Mouse (Mus musculus) midbrain, embryonic 10.5 days (tissue): ENCODE data around the gene Snrpd3. TPM values are rescaled to one million over a fixed set of nuclear protein-coding genes. Genes with fewer than 3 reads are reported as not detected.
"Not testable (repeated sequence)": the region's sequence is repeated elsewhere in the genome, so short reads cannot be mapped to it uniquely, and the experiment has no call there.

Experiments used
- DNase-seq: peaks from one replicate; pipeline ENCODE4 v3.0.0-alpha.2; 2017; ENCODE audit warnings: low spot score
- H3K27ac ChIP-seq: fragments of 300-500 bp; sonication (generic); replicated peaks from 2 replicates; pipeline ENCODE4 v1.5.1; 2016; ENCODE audit warnings: mild to moderate bottlenecking
- H3K27me3 ChIP-seq: fragments of 300-500 bp; sonication (generic); 2 replicates; pipeline ENCODE4 v1.6.1; 2016; ENCODE audit warnings: low read depth, mild to moderate bottlenecking; ENCODE audit not compliant: poor library complexity, severe bottlenecking
- H3K36me3 ChIP-seq: fragments of 300-500 bp; sonication (generic); 2 replicates; pipeline ENCODE4 v1.6.1; 2016; ENCODE audit warnings: mild to moderate bottlenecking, moderate library complexity
- H3K4me1 ChIP-seq: fragments of 300-500 bp; sonication (generic); 2 replicates; pipeline ENCODE4 v1.6.1; 2016
- H3K4me3 ChIP-seq: fragments of 300-500 bp; sonication (generic); 2 replicates; pipeline ENCODE4 v1.5.1; 2016; ENCODE audit warnings: mild to moderate bottlenecking, moderate library complexity
- H3K9me3 ChIP-seq: fragments of 300-500 bp; sonication (generic); replicated peaks from 2 replicates; pipeline ENCODE4 v1.6.1; 2016; ENCODE audit warnings: mild to moderate bottlenecking
- whole genome bisulfite sequencing: fragments of 180-500 bp; shearing (Covaris S2); methylation state at CpG from one replicate; pipeline ENCODE4 v1.1.7; 2016; 5-methylcytosine and 5-hydroxymethylcytosine counted together
- polyA plus RNA-seq: library from polyadenylated mRNA; unstranded; fragments of >200 nt; fragmentation: Nextera tagmentation; extraction: Ambion mirVana; gene quantifications from 2 replicates; pipeline ENCODE4 v1.2.1, GENCODE M21; 2016

The Snrpd3 gene
- polyA plus RNA-seq, 1 experiment from 2014 or later: 271 TPM

DNA sequence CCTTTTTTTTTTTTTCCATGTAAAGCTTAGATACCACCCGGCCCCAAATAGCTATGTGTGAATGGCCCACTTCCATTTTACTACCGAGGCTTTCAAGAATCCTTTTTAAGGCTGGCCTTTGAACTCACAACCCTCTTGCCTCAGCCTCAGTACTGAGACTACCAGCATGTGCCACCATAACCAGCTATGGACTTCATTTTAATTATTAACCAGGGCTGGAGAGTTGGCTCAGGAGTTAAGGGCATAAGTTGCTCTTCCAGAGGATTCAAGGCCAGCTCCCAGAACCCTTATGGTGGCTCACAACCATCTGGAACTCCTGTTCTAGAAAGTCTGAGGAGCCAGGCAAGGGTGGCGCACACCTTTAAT is 12.2 kb upstream of the Snrpd3 start:
- Histone ChIP-seq H3K27me3 (no peaks in the 10 kb centered on the region), H3K4me1 (no peaks in the 10 kb centered on the region), H3K4me3 (no peak overlapping the region), H3K36me3 (peaks cover 34% of the 10 kb centered on the region), H3K27ac (no peak overlapping the region), H3K9me3 (no peaks in the 10 kb centered on the region)
- 86% methylated on average over 3 of the region's 3 CpGs for WGBS
- no peak for DNase-seq

DNA sequence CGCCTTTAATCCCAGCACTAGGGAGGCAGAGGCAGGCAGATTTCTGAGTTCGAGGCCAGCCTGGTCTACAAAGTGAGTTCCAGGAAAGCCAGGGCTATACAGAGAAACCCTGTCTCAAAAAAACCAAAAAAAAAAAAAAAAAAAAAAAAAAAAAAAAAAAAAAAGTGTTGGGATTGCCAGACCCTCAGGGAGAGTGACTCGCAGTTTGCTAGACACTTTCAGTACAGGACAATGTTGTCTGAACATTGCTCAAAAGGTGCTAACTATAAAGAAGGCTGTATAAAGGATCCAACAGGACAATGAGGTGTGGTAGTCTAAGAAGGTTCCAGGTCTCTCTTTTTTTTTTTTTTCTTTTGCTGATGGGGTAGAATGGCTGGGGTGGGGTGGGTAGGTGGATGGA is 11.4 kb upstream of the Snrpd3 start:
- H3K27ac ChIP-seq, H3K9me3 ChIP-seq, H3K4me1 ChIP-seq, H3K27me3 ChIP-seq, DNase-seq, H3K4me3 ChIP-seq: not testable (repeated sequence)
- H3K36me3 ChIP-seq: peaks cover 42% of the 10 kb centered on the region
- WGBS: 92% methylated on average over 3 of the region's 3 CpGs

DNA sequence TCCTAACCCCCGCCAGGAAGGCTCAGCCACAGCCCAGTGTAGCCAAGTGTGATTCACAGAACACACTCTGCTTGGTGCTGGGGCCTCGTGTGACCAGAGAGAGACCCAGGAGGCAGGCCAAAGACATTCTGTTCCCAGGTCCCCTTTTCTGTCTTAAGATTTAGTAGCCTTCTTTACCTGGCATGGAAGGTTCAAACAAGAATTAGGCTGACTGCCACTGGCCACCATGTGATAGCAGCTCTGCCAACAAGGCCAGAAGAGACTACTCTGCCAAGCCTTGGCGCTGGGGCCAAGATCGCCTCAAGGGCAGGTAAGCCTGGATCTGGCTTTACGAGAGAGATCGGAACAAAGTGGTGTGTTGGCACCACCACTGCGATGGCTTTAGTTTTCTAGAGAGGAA is 6.9 kb upstream of the Snrpd3 start:
- H3K27me3 ChIP-seq: no peaks in the 10 kb centered on the region
- H3K9me3 ChIP-seq: no peaks in the 10 kb centered on the region
- H3K4me3 ChIP-seq: no peak overlapping the region
- H3K27ac ChIP-seq: no peak overlapping the region
- WGBS: 92% methylated on average over 7 of the region's 7 CpGs
- DNase-seq: no peak
- H3K4me1 ChIP-seq: peaks cover 2% of the 10 kb centered on the region
- peaks cover 58% of the 10 kb centered on the region for H3K36me3 ChIP-seq

DNA sequence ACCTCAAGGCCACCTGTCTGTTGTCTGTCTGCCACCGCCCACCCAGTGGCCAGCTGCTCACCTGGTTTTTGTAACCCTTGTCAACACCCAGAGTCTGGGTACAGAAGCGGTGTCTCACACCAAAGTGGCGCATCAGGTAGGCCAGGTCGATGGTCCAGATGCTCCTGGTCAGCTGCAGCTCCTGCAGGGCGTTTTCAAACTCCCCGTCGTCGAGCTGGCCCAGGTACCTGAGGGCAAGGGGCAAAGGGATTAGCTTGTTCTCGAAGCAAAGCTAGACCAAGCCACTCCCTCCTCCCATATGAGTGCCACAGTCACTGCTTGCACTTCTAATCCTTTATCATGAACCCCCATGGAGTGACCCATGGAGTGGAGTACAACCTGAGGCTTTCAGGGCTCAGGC is 6.3 kb upstream of the Snrpd3 start:
- Histone ChIP-seq H3K9me3 (no peaks in the 10 kb centered on the region), H3K4me1 (peaks cover 8% of the 10 kb centered on the region), H3K27ac (no peak overlapping the region), H3K4me3 (no peak overlapping the region), H3K36me3 (peaks cover 58% of the 10 kb centered on the region), H3K27me3 (no peaks in the 10 kb centered on the region)
- 86% methylated on average over 9 of the region's 9 CpGs for WGBS
- no peak for DNase-seq

DNA sequence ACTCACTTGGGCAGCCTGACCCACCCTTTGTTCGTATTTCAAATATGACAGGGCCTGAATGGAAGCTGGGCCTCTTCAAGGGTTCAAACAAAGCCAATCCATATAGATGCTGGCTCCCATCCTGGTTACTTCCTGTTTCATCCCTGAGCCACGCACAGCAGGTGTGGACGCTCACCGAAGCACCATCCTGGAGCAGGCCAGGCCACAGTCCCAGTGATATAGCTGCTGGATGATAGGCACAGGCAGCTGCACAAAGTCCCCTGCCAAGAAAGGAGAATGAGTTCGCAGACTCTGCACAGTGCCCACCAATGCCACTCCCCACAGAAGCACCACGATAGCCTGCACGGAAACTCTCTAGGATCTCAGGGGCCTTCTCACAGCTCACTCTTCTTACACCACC is 5.5 kb upstream of the Snrpd3 start:
- Histone ChIP-seq H3K4me3 (no peak overlapping the region), H3K27ac (no peak overlapping the region), H3K36me3 (peaks cover 56% of the 10 kb centered on the region), H3K4me1 (peaks cover 16% of the 10 kb centered on the region), H3K27me3 (no peaks in the 10 kb centered on the region), H3K9me3 (no peaks in the 10 kb centered on the region)
- WGBS: 95% methylated on average over 7 of the region's 7 CpGs
- no peak for DNase-seq

DNA sequence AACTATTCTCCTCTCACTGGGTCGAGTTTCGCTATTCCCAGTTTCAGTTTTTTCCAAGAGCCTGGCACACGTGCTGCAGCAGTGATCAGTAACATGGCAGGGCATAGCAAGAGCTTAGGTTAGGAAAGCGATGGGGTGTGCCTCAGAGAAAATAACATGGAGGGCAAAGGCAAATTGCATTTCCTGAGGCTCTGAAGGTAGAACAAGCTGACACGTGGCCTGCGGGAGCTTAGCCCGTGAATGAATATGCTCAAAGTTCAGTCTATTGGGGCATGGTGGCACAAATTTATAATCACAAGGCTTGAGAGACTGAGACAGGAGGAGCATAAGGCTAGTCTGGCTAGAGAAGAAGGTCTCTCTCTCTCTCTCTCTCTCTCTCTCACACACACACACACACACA is 4.6 kb upstream of the Snrpd3 start:
- H3K27ac ChIP-seq: no peak overlapping the region
- no peaks in the 10 kb centered on the region for H3K27me3 ChIP-seq
- no peaks in the 10 kb centered on the region for H3K9me3 ChIP-seq
- peaks cover 47% of the 10 kb centered on the region for H3K36me3 ChIP-seq
- H3K4me1 ChIP-seq: peaks cover 19% of the 10 kb centered on the region
- no peak for DNase-seq
- 92% methylated on average over 7 of the region's 7 CpGs for WGBS
- H3K4me3 ChIP-seq: no peak overlapping the region

DNA sequence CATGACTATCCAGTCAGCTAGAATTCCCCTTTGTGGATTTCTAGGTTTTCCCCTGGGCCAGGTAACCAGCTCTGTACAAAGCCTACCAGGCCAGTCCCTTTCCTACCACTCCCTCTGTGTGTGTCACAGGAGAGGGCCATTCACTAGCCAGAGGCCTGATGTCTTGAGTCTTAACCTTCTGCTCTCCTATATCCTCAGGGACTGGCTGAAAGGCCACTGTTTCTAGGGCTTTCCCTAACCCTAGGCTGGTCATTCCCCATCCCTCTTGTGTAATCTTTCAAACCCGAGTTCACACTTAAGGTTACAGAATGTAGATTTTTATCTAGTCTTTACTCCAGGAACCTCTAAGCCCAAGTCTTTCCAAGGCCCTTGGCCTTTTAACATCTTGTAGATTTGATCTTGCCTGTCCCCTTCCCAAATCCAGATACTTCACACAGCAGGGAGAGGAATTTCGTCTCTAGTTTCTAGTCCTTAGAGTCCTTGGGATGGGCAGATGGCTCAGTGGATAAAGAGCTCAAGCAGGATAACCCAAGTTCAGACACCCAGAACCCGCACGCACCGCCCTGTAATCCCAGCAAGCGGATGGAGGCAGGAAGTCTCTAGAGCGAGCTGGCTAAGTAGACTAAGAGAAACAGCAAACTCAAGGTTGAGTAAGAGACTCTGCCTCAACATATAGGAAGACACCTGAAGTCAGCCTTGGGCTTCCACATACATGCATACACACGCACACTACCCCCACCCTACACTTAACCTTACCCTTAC is 3.9 kb upstream of the Snrpd3 start:
- no peak overlapping the region for H3K27ac ChIP-seq
- peaks cover 40% of the 10 kb centered on the region for H3K36me3 ChIP-seq
- no peaks in the 10 kb centered on the region for H3K27me3 ChIP-seq
- H3K4me3 ChIP-seq: no peak overlapping the region
- H3K4me1 ChIP-seq: peaks cover 20% of the 10 kb centered on the region
- DNase-seq: no peak
- 92% methylated on average over 8 of the region's 8 CpGs for WGBS
- H3K9me3 ChIP-seq: no peaks in the 10 kb centered on the region

DNA sequence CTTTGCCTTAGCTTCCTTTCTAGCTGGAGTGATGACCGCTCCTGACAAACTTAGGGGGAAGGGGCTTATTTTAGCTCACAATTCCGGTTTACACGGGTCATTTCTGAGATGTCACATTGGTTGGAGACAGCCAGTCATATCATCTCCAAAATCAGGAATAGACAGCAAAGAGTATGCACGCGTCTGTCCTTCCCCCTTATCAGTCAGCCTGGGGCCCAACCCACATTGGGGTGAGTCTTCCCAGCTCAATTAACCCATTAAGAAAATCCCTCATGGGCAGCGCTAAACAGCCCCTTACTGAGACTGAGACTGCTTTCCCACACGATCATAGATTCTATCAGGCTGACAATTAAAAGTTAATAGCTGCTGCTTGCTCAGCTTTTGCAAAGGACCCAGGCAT is 3.0 kb upstream of the Snrpd3 start:
- Histone ChIP-seq H3K27me3 (no peaks in the 10 kb centered on the region), H3K36me3 (peaks cover 35% of the 10 kb centered on the region), H3K9me3 (no peaks in the 10 kb centered on the region), H3K27ac (no peak overlapping the region), H3K4me1 (peaks cover 28% of the 10 kb centered on the region), H3K4me3 (no peak overlapping the region)
- 86% methylated on average over 7 of the region's 7 CpGs for WGBS
- no peak for DNase-seq

DNA sequence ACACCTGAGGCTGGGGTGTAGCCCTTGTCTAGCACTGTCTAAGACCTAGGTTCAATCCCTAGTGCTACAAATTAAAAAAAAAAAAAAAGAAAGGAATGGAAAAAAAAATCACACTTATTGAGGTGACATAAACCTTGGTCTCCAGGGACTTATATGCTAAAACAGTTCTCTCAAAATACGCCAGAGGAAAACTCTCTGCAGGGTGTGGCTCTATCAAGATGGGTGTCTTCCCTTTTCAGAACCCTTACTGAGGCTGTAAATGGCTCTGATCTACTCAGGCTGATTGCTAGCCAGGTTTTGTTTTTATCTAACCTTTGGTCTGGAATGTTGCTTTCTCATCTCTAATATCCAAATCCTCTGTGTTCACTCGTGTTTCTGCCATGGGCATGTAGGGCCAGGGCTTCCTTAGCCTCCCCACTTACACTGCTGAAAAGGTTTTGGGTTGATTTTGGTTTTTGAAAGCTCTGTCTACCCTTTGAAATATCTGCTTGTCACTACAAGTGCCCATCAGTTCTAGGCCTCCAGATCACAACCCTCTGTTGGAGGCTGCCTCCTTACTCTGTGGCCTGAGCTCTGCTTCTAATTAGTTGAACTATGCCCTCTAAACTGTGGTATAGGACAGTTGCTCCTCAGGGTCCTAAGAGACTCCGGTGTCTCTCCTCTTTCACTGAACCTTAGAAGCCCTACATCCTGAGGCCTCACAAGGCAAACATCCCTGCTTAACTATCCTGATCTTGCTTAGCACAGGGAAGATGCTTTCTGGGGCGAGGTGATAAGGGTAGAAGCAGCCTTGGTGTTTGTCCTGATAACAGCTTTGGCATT is 1.9 kb upstream of the Snrpd3 start:
- H3K27ac ChIP-seq: no peak overlapping the region
- no peaks in the 10 kb centered on the region for H3K27me3 ChIP-seq
- peaks cover 32% of the 10 kb centered on the region for H3K4me1 ChIP-seq
- peaks cover 35% of the 10 kb centered on the region for H3K36me3 ChIP-seq
- 78% methylated on average over 4 of the region's 4 CpGs for WGBS
- no peaks in the 10 kb centered on the region for H3K9me3 ChIP-seq
- no peak for DNase-seq
- peak overlapping the region; percentile 90 for H3K4me3 ChIP-seq

DNA sequence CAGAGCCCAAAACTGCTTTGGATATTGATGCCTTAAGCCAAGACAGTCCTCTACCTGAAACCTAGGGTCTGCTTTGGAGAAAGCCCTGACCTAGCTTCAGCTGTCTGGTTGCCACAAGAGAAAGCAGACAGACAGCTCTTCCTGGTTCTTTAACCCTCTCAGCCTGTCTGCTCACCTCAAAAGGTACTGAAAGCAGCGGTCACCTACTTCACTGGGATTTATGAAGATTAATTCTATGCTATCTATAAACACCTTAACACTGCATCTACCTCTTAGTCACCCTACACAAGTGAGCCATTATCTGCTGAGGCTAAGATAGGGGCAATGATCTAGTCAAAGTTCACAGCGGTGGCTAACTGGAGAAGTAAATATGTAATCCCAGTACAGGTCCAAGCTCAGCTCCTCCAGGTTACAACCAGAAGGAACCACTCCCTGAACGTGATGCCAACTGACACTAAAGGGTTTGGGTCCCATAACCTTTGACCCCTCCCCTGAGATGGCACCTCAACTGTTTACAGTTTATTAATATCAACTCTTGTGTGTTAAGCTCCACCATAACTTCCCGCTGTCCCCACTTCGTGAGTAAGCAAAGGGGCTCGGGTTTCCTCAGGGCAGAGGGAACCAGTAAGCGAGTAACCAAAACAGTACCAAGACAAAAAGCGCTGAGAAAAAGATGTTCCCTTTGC is 1.2 kb upstream of the Snrpd3 start:
- 30% methylated on average over 8 of the region's 8 CpGs for WGBS
- Histone ChIP-seq H3K4me3 (peak overlapping the region; percentile 90), H3K27ac (peak overlapping the region; percentile 96), H3K27me3 (no peaks in the 10 kb centered on the region), H3K36me3 (peaks cover 35% of the 10 kb centered on the region), H3K9me3 (no peaks in the 10 kb centered on the region), H3K4me1 (peaks cover 32% of the 10 kb centered on the region)
- DNase-seq: no peak

DNA sequence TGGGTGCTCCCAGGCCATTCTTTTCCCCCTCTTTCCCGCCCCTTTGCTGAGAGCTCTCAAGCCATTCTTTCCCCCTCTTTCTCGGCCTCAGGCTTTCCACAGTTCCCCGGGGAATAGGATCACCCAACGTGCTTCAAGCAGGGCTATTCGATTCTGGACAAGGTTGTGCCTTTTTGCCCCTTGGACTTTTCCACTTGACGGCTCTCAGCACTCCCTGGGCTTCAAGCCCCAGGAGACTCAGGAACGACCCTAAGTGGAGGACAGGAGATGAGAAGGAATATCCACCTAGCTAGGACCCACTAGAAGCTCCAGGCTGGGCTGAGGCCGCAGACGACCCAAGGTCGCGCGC is 653 bp upstream of the Snrpd3 start:
- Histone ChIP-seq H3K4me3 (peak overlapping the region; percentile 90), H3K27ac (peak overlapping the region; percentile 96), H3K36me3 (peaks cover 35% of the 10 kb centered on the region), H3K9me3 (no peaks in the 10 kb centered on the region), H3K27me3 (no peaks in the 10 kb centered on the region), H3K4me1 (peaks cover 32% of the 10 kb centered on the region)
- no peak for DNase-seq
- WGBS: under 1% methylated on average over 12 of the region's 12 CpGs

DNA sequence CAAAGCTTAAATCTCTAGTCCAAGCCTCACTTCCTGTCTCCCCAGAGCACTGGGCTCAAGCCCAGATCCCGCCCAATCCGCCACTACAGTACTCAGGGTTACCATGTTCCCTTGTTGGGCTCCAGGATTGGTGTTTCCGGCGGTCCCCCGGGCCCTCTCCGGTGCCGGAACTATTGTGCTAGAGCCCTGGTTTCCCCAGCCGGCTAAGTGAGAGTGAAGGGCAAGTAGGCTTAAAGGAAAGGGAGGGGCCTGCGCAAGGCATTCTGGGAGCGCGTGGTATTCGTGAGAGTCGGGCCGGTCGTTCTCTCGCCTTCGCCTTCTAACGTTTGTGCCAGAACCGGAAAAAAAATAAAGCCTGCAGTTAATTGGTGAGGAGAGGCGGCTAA is 400 bp downstream of the Snrpd3 start, which contains the start of gene Gucd1:
Gucd1 (minus strand) TSS at position 215 of the 386 bp plus-strand sequence.
- WGBS: under 1% methylated on average over 20 of the region's 20 CpGs
- no peaks in the 10 kb centered on the region for H3K27me3 ChIP-seq
- H3K36me3 ChIP-seq: peaks cover 38% of the 10 kb centered on the region
- H3K9me3 ChIP-seq: no peaks in the 10 kb centered on the region
- DNase-seq: peak; percentile 96
- peak within 1 kb of the TSS; percentile 90 for H3K4me3 ChIP-seq
- H3K27ac ChIP-seq: peak within 1 kb of the TSS; percentile 96
- H3K4me1 ChIP-seq: peaks cover 32% of the 10 kb centered on the region

DNA sequence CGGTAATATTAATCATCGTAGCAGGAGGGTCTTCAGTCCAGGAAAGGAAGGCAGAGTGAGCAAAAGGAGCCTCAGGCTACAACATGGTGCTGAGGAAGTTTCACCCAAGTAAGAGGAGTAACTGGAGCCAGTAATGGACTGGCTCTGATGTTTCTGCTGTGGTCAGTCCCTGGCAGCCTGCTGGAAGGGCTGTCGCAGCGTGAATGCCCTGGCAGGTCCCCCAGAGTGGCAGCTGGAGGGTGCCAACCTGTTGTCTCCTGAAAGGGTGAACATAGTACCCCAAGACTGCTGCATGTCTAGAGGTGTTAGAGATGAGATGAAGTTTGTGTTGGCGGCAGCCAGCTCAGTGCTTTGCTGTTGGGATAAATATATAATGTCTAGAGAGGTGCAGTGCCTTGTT is 3.2 kb downstream of the Snrpd3 start:
- no peak for DNase-seq
- no peaks in the 10 kb centered on the region for H3K9me3 ChIP-seq
- no peaks in the 10 kb centered on the region for H3K27me3 ChIP-seq
- 92% methylated on average over 5 of the region's 5 CpGs for WGBS
- H3K4me1 ChIP-seq: peaks cover 29% of the 10 kb centered on the region
- H3K4me3 ChIP-seq: no peak overlapping the region
- no peak overlapping the region for H3K27ac ChIP-seq
- H3K36me3 ChIP-seq: peaks cover 66% of the 10 kb centered on the region
